Mouse (Mus musculus): Measurements from ENCODE around the gene Gm20924. TPM values are rescaled to one million over a fixed set of nuclear protein-coding genes. Genes with fewer than 3 reads are reported as not detected.
"Not testable (repeated sequence)": the region's sequence is repeated elsewhere in the genome, so short reads cannot be mapped to it uniquely, and the experiment has no call there.

Gm20924 gene
- not detected in 2 replicates for polyA plus RNA-seq (2012)

DNA sequence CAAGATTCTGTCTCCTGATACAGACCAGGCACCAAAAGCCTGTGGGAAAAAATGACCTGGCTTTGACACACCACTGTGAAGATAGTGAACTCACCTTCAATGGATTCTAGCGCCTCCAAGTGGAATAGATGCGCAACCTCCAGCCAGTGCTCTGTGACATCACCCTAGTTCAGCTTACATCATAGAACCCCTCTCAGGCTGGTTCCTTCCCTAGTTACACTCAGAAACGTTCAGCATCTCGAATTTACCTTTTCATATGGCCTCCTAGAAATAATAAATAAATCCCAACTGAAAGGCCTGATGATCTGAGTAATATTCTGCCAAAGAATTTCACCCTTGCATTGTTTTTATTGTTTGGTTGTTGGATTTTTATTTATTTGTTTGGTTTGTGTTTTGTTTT, at the start of gene Gm20924:
Gene Gm20924, minus strand, starts transcription at position 101 of the 400 bp plus-strand sequence.
- TF ChIP-seq GATA1 (IDR thresholded peaks at IDR 0.05; ENCODE audit: low read length), result not testable (repeated sequence)

Other genes starting within 250 kb of the Gm20924 start
- gene Gm20736, start 170.2 kb upstream of the Gm20924 start, polyA plus RNA-seq (2012), result not detected in 2 replicates